Comparison of ENCODE assay signal across 8 mouse cellular contexts in genomic region chr6:81975971-81976621, GRCm38 (mm10). TPM values are rescaled to one million over a fixed set of nuclear protein-coding genes. Genes with fewer than 3 reads are reported as not detected.
DNase-seq lines count a peak whose midpoint lies in the region; ATAC-seq and TF ChIP-seq lines count a peak whose summit lies in the region.

No protein-coding gene starts in this region.

- DNase-seq in 3134 (ENCODE audit: extremely low read depth, insufficient read length, low spot score): peak; percentile 23
- peak; percentile 50 for DNase-seq in T-cell, adult 2 months (ENCODE audit: low spot score)
- peak; percentile 62 for DNase-seq in embryo, embryonic 11.5 days (ENCODE audit: low read depth, low spot score)
- peak; percentile 65 for DNase-seq in heart, adult 8-10 months (ENCODE audit: low spot score)
- peak; percentile 61 for DNase-seq in liver, embryonic 11.5 days (ENCODE audit: low spot score)

- H3K4me1 ChIP-seq in kidney, embryonic 16.5 days (ENCODE audit: insufficient read depth, low read length): no peaks in the 10 kb centered on the region
- H3K4me1 ChIP-seq in liver, embryonic 11.5 days (replicated peaks; ENCODE audit: control insufficient read depth, insufficient read depth, low read length): no peaks in the 10 kb centered on the region
- H3K4me1 ChIP-seq in neural tube, embryonic 13.5 days (replicated peaks): no peaks in the 10 kb centered on the region
- no peaks in the 10 kb centered on the region for H3K4me1 ChIP-seq in testis, adult 2 months (ENCODE audit: control insufficient read depth, insufficient read depth, low read length)

- peak; percentile 67; the same call in 1 of the 2 replicates for ATAC-seq in kidney, embryonic 16.5 days (ENCODE audit: low FRiP score, low TSS enrichment)
- no peak for ATAC-seq in liver, embryonic 11.5 days (replicated peaks; ENCODE audit: low FRiP score)
- ATAC-seq in neural tube, embryonic 13.5 days (ENCODE audit: low read depth): 0 out of 2 replicates have a peak, but pooled peaks have one; percentile 32

- H3K9ac ChIP-seq in kidney, embryonic 16.5 days (replicated peaks; ENCODE audit: low read length): no peak overlapping the region
- no peak overlapping the region for H3K9ac ChIP-seq in liver, embryonic 11.5 days (ENCODE audit: low read depth, low read length)
- H3K9ac ChIP-seq in neural tube, embryonic 13.5 days: no peak overlapping the region

- H3K27me3 ChIP-seq in kidney, embryonic 16.5 days (ENCODE audit: insufficient read depth, low read length): no peaks in the 10 kb centered on the region
- no peaks in the 10 kb centered on the region for H3K27me3 ChIP-seq in liver, embryonic 11.5 days (replicated peaks; ENCODE audit: control insufficient read depth, insufficient read depth, low read length)
- no peaks in the 10 kb centered on the region for H3K27me3 ChIP-seq in neural tube, embryonic 13.5 days
- H3K27me3 ChIP-seq in testis, adult 2 months (ENCODE audit: control insufficient read depth, insufficient read depth, low read length): no peaks in the 10 kb centered on the region

- WGBS in kidney, embryonic 16.5 days: 35% methylated on average over 7 of the region's 7 CpGs
- 33% methylated on average over 7 of the region's 7 CpGs for WGBS in liver, embryonic 11.5 days
- 33% methylated on average over 7 of the region's 7 CpGs for WGBS in neural tube, embryonic 13.5 days

- H3K27ac ChIP-seq in kidney, embryonic 16.5 days (ENCODE audit: low read length): no peak overlapping the region
- H3K27ac ChIP-seq in liver, embryonic 11.5 days (ENCODE audit: low read depth, low read length): no peak overlapping the region
- no peak overlapping the region for H3K27ac ChIP-seq in neural tube, embryonic 13.5 days (replicated peaks)
- no peak overlapping the region for H3K27ac ChIP-seq in testis, adult 2 months (ENCODE audit: control insufficient read depth, insufficient read depth, low read depth, low read length)

- no peak overlapping the region for H3K4me3 ChIP-seq in kidney, embryonic 16.5 days (ENCODE audit: low read length)
- H3K4me3 ChIP-seq in liver, embryonic 11.5 days (ENCODE audit: low read depth, low read length): no peak overlapping the region
- no peak overlapping the region for H3K4me3 ChIP-seq in neural tube, embryonic 13.5 days
- no peak overlapping the region for H3K4me3 ChIP-seq in testis, adult 2 months (ENCODE audit: control insufficient read depth, low read depth, low read length)

- no peak overlapping the region for H3K4me2 ChIP-seq in kidney, embryonic 16.5 days (replicated peaks; ENCODE audit: low read depth, low read length)
- no peak overlapping the region for H3K4me2 ChIP-seq in liver, embryonic 11.5 days
- H3K4me2 ChIP-seq in neural tube, embryonic 13.5 days: no peak overlapping the region

- TF ChIP-seq CTCF in testis, adult 2 months (IDR thresholded peaks at IDR 0.05; ENCODE audit: control insufficient read depth, insufficient read depth, insufficient replicate concordance, low read depth, low read length): peak; percentile 69; the same call in 1 of the 2 replicates

- no peaks in the 10 kb centered on the region for H3K36me3 ChIP-seq in kidney, embryonic 16.5 days (ENCODE audit: insufficient read depth, low read length)
- H3K36me3 ChIP-seq in liver, embryonic 11.5 days (ENCODE audit: control insufficient read depth, insufficient read depth, low read length): no peaks in the 10 kb centered on the region
- H3K36me3 ChIP-seq in neural tube, embryonic 13.5 days: no peaks in the 10 kb centered on the region
- no peaks in the 10 kb centered on the region for H3K36me3 ChIP-seq in testis, adult 2 months (ENCODE audit: control insufficient read depth, insufficient read depth, low read length)

- no peaks in the 10 kb centered on the region for H3K9me3 ChIP-seq in kidney, embryonic 16.5 days (ENCODE audit: low read length)
- no peaks in the 10 kb centered on the region for H3K9me3 ChIP-seq in liver, embryonic 11.5 days (ENCODE audit: control insufficient read depth, low read length)
- no peaks in the 10 kb centered on the region for H3K9me3 ChIP-seq in neural tube, embryonic 13.5 days

- TF ChIP-seq POLR2A in testis, adult 2 months (IDR thresholded peaks at IDR 0.05; ENCODE audit: control insufficient read depth, low read depth, low read length): no peak

RNA-seq across cellular contexts. Expression of gene Mrpl19, which starts 10.3 kb away (rescaled TPM):
- 10 to 100 TPM; 37.6 to 46.0 (median 41.4) TPM for total RNA-seq in heart, adult 8-10 months (2022)
- 49.2 and 57.1 TPM in 2 replicates for polyA plus RNA-seq in kidney, embryonic 16.5 days (2015; fragmentation: Nextera tagmentation; extraction: Ambion mirVana)
- polyA plus RNA-seq in liver, embryonic 11.5 days (2014; fragmentation: Nextera tagmentation; extraction: Ambion mirVana): 77.9 and 81.9 TPM in 2 replicates
- 41.9 and 45.8 TPM in 2 replicates for polyA plus RNA-seq in neural tube, embryonic 13.5 days (2015; fragmentation: Nextera tagmentation; extraction: Ambion mirVana)
- 1.2 and 2.1 TPM in 2 replicates for polyA plus RNA-seq in testis, adult 2 months (2012; rRNA removed)

RNA-seq across cellular contexts. Expression of gene Gcfc2, which starts 52.6 kb away (rescaled TPM):
- total RNA-seq in heart, adult 8-10 months (2022): 1 to 10 TPM; 2.3 to 4.6 (median 3.2) TPM
- 10.1 and 11.0 TPM in 2 replicates for polyA plus RNA-seq in kidney, embryonic 16.5 days (2015; fragmentation: Nextera tagmentation; extraction: Ambion mirVana)
- 10.7 and 12.4 TPM in 2 replicates for polyA plus RNA-seq in liver, embryonic 11.5 days (2014; fragmentation: Nextera tagmentation; extraction: Ambion mirVana)
- 6.3 and 7.4 TPM in 2 replicates for polyA plus RNA-seq in neural tube, embryonic 13.5 days (2015; fragmentation: Nextera tagmentation; extraction: Ambion mirVana)
- polyA plus RNA-seq in testis, adult 2 months (2012; rRNA removed): 3.6 and 4.3 TPM in 2 replicates

Comparison
In these comparisons a context has a peak if more than half of its experiments do, and no peak if none do; other contexts are left out.
1. RNA of gene Mrpl19, which starts 10.3 kb away (polyA plus RNA-seq): 77.9 to 81.9 TPM in liver, embryonic 11.5 days, 49.2 to 57.1 TPM in kidney, embryonic 16.5 days and 41.9 to 45.8 TPM in neural tube, embryonic 13.5 days; 1.2 to 2.1 TPM in testis, adult 2 months; every median in the first group is over 10 times any median in the second.
2. Peak in every context shown above with its lines, with median percentiles within 50 percentile points of each other: DNase-seq.